Mouse (Mus musculus) hindbrain, embryonic 10.5 days (tissue): ENCODE data around the gene Dusp16. TPM values are rescaled to one million over a fixed set of nuclear protein-coding genes. Genes with fewer than 3 reads are reported as not detected.
"Not testable (repeated sequence)": the region's sequence is repeated elsewhere in the genome, so short reads cannot be mapped to it uniquely, and the experiment has no call there.

ENCODE experiments used
- DNase-seq: peaks from one replicate; pipeline ENCODE4 v3.0.0-alpha.2; 2017; ENCODE audit warnings: low spot score
- H3K27ac ChIP-seq: fragments of 300-500 bp; sonication (generic); 2 replicates; pipeline ENCODE4 v1.5.1; 2016; ENCODE audit warnings: mild to moderate bottlenecking, moderate library complexity
- H3K27me3 ChIP-seq: fragments of 300-500 bp; sonication (generic); 2 replicates; pipeline ENCODE4 v1.6.1; 2016; ENCODE audit warnings: mild to moderate bottlenecking; ENCODE audit not compliant: poor library complexity, insufficient read depth, severe bottlenecking
- H3K36me3 ChIP-seq: fragments of 300-500 bp; sonication (generic); 2 replicates; pipeline ENCODE4 v1.6.1; 2016; ENCODE audit warnings: mild to moderate bottlenecking, moderate library complexity
- H3K4me1 ChIP-seq: fragments of 300-500 bp; sonication (generic); replicated peaks from 2 replicates; pipeline ENCODE4 v1.6.1; 2016; ENCODE audit warnings: mild to moderate bottlenecking
- H3K4me3 ChIP-seq: fragments of 300-500 bp; sonication (generic); 2 replicates; pipeline ENCODE4 v1.5.1; 2016; ENCODE audit warnings: mild to moderate bottlenecking, moderate library complexity
- H3K9me3 ChIP-seq: fragments of 300-500 bp; sonication (generic); 2 replicates; pipeline ENCODE4 v1.6.1; 2016; ENCODE audit warnings: mild to moderate bottlenecking, moderate library complexity
- WGBS: fragments of 180-500 bp; shearing (Covaris S2); methylation state at CpG from one replicate; pipeline ENCODE4 v1.1.7; 2016; 5-methylcytosine and 5-hydroxymethylcytosine counted together
- polyA plus RNA-seq: library from polyadenylated mRNA; unstranded; fragments of >200 nt; fragmentation: Nextera tagmentation; extraction: Ambion mirVana; gene quantifications from 2 replicates; pipeline ENCODE4 v1.2.1, GENCODE M21; 2016

The Dusp16 gene
- polyA plus RNA-seq, 1 experiment from 2014 or later: 13.8 TPM

DNA sequence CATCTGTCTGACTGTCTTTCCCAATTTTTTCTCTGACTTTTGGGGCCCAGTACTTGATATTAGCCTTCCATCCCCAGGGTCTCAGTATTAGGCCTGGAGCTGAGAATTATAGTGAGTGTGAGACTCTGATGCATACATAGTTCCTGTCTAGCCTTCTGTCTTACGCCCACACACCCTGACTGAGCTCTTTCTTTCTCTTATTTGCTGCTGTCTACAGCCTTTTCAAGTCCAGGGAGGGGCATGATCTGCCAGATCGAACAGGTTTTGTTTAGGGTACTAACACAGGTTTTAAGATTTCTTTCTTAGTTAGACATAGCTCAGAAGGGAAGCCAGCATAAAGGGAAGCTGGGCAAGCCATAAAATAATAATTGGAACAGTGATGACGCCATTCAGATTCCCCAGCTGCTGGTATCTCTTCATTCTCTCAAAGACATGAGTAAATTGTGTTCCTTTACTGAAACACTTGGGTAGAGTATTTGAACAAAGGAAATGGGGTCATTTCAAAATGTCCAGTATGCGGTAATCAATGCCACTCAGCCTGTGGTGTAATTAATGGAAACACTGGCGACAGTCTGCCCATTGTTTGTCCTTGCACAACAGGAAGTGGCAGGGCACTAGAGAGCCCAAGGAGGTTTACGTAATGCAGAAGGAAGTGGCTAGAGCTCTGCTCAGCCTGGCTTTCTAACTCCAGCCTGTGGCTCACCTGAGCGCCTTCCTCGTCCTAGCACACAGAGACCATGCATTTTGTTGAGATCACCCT, 91.8 kb downstream of the Dusp16 start:
- no peak for DNase-seq
- Histone ChIP-seq H3K27me3 (no peaks in the 10 kb centered on the region), H3K36me3 (no peaks in the 10 kb centered on the region), H3K4me1 (0 out of 2 replicates have a peak, but pooled peaks cover 6% of the 10 kb centered on the region), H3K9me3 (no peaks in the 10 kb centered on the region), H3K27ac (no peak overlapping the region), H3K4me3 (no peak overlapping the region)
- 72% methylated on average over 8 of the region's 8 CpGs for WGBS

DNA sequence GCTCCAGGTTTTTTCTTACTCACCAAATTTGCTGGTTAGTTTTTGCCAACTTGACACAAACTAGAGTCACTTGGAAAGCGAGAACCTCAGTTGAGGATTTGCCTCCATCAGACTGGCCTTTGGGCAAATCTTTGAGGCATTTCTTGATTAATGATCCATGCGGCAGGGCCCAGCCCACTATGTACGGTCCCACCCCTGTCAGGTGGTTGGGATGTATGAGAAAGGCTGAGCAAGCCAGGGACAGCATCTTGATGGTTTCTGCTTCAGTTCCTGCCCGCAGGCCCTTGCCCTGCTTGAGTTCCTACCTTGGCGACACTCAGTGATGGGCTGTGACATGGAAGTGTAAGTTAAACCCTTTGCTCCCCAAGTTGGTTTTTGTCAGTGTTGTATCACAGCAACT, 94.2 kb downstream of the Dusp16 start:
- Histone ChIP-seq H3K27ac (no peak overlapping the region), H3K4me1 (0 out of 2 replicates have a peak, but pooled peaks cover 6% of the 10 kb centered on the region), H3K9me3 (no peaks in the 10 kb centered on the region), H3K36me3 (no peaks in the 10 kb centered on the region), H3K4me3 (no peak overlapping the region), H3K27me3 (no peaks in the 10 kb centered on the region)
- DNase-seq: no peak
- 90% methylated on average over 5 of the region's 5 CpGs for WGBS

- WGBS: 91% methylated on average over 2 of the region's 2 CpGs
- no peak overlapping the region for H3K4me3 ChIP-seq
- DNase-seq: no peak
- H3K36me3 ChIP-seq: no peaks in the 10 kb centered on the region
- 0 out of 2 replicates have a peak, but pooled peaks cover 6% of the 10 kb centered on the region for H3K4me1 ChIP-seq
- no peaks in the 10 kb centered on the region for H3K27me3 ChIP-seq
- no peak overlapping the region for H3K27ac ChIP-seq
- no peaks in the 10 kb centered on the region for H3K9me3 ChIP-seq
Measured at GRCm38 (mm10) chr6:134696554-134696953, 95.9 kb downstream of the Dusp16 start.

DNA sequence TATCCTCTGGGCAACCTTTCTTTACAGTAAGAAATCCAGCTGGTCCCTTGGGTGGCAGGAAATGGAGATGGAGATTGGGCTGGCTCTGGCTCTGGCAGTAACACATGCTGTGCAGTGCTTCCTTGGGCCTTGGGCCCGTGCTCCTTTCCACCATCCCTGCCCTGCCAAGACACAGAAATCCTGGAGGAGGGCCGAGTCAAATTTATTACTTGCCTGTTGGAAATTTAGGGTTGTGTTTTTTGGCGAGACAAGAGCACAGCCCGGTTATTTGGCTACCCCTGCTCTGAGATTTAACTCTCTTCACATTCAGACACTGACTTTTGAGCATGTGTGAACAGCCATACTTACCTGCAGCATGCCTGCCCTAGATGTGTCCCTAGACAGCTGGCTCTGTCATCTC, 96.3 kb downstream of the Dusp16 start:
- no peaks in the 10 kb centered on the region for H3K27me3 ChIP-seq
- H3K4me3 ChIP-seq: no peak overlapping the region
- no peaks in the 10 kb centered on the region for H3K9me3 ChIP-seq
- H3K36me3 ChIP-seq: no peaks in the 10 kb centered on the region
- no peak for DNase-seq
- no peak overlapping the region for H3K27ac ChIP-seq
- H3K4me1 ChIP-seq: 0 out of 2 replicates have a peak, but pooled peaks cover 6% of the 10 kb centered on the region
- 77% methylated on average over 4 of the region's 4 CpGs for WGBS

GRCm38 (mm10) chr6:134695625-134696024, 96.8 kb downstream of the Dusp16 start:
- Histone ChIP-seq H3K27me3 (no peaks in the 10 kb centered on the region), H3K27ac (no peak overlapping the region), H3K9me3 (no peaks in the 10 kb centered on the region), H3K4me3 (no peak overlapping the region), H3K4me1 (0 out of 2 replicates have a peak, but pooled peaks cover 2% of the 10 kb centered on the region), H3K36me3 (no peaks in the 10 kb centered on the region)
- 85% methylated on average over 3 of the region's 3 CpGs for WGBS
- no peak for DNase-seq

GRCm38 (mm10) chr6:134694988-134695387, 97.4 kb downstream of the Dusp16 start:
- 99% methylated on average over 3 of the region's 3 CpGs for WGBS

GRCm38 (mm10) chr6:134694498-134694897, 97.9 kb downstream of the Dusp16 start:
- Histone ChIP-seq H3K9me3 (no peaks in the 10 kb centered on the region), H3K27me3 (no peaks in the 10 kb centered on the region), H3K4me1 (no peaks in the 10 kb centered on the region), H3K36me3 (no peaks in the 10 kb centered on the region), H3K4me3 (no peak overlapping the region), H3K27ac (no peak overlapping the region)
- WGBS: 90% methylated on average over 6 of the region's 6 CpGs
- no peak for DNase-seq

More at GRCm38 (mm10) chr6:134694988-134695387, 97.4 kb downstream of the Dusp16 start:
- no peaks in the 10 kb centered on the region for H3K27me3 ChIP-seq
- no peak for DNase-seq
- no peak overlapping the region for H3K27ac ChIP-seq
- no peak overlapping the region for H3K4me3 ChIP-seq
- no peaks in the 10 kb centered on the region for H3K36me3 ChIP-seq
- H3K4me1 ChIP-seq: no peaks in the 10 kb centered on the region
- no peaks in the 10 kb centered on the region for H3K9me3 ChIP-seq

GRCm38 (mm10) chr6:134685515-134685914, 106.9 kb downstream of the Dusp16 start:
- no peak overlapping the region for H3K4me3 ChIP-seq
- 88% methylated on average over 6 of the region's 6 CpGs for WGBS
- no peak for DNase-seq
- no peaks in the 10 kb centered on the region for H3K9me3 ChIP-seq
- H3K27me3 ChIP-seq: no peaks in the 10 kb centered on the region
- no peaks in the 10 kb centered on the region; the same call in 1 of the 2 replicates for H3K4me1 ChIP-seq
- no peaks in the 10 kb centered on the region for H3K36me3 ChIP-seq
- no peak overlapping the region for H3K27ac ChIP-seq

- Histone ChIP-seq H3K27ac (no peak overlapping the region), H3K4me1 (no peaks in the 10 kb centered on the region; the same call in 1 of the 2 replicates), H3K36me3 (no peaks in the 10 kb centered on the region), H3K4me3 (no peak overlapping the region), H3K27me3 (no peaks in the 10 kb centered on the region), H3K9me3 (no peaks in the 10 kb centered on the region)
- 70% methylated on average over 2 of the region's 2 CpGs for WGBS
- no peak for DNase-seq
Measured at GRCm38 (mm10) chr6:134685040-134685439, 107.4 kb downstream of the Dusp16 start.

DNA sequence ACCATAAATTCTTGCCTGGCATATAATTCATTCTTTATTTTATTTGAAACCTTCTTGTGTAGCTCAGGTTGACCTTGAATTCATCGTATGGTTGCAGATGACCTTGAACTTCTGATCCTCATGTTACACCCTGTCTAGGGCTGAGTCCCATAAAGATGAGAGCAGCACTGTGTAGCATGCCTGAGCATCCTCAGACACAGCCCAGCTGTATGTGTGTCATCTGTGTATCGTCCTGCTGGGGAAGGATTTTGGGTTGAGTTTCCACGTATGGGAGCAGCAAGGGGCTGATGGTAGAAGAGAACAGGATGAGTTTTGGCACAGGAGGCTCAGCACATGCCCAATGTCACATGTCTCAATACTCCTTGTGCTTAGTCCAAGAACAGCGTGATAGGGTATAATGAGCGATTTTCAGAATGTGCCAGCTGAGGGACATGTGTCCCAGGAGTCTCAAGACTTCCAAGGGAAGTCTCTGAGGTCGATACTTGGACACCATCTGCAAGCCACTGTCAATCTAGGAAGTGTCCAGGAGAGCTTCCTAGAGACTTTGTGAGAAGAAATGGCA, 108.0 kb downstream of the Dusp16 start:
- 86% methylated on average over 6 of the region's 6 CpGs for WGBS

DNA sequence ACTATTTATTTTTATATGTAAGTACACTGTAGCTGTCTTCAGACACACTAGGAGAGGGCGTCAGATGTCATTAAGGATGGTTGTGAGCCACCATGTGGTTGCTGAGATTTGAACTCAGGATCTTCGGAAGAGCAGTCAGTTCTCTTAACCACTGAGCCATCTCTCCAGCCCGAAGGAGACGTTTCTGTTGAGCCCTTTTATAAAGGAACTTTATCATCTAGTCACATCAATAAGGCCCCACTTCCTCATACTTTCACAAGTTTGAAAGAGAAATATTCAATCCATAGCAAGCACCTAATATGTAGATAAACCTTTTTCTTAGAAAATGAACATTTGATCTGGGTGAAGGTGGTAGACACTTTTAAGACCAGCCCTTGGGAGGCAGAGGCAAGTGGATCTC, 113.1 kb downstream of the Dusp16 start:
- not testable (repeated sequence) for H3K4me3 ChIP-seq, H3K27ac ChIP-seq, H3K4me1 ChIP-seq, H3K9me3 ChIP-seq, H3K27me3 ChIP-seq, H3K36me3 ChIP-seq, DNase-seq
- WGBS: 91% methylated on average over 4 of the region's 4 CpGs

More for the DNA sequence above, 108.0 kb downstream of the Dusp16 start:
- Histone ChIP-seq H3K27me3 (no peaks in the 10 kb centered on the region), H3K9me3 (no peaks in the 10 kb centered on the region), H3K4me1 (no peaks in the 10 kb centered on the region; the same call in 1 of the 2 replicates), H3K4me3 (no peak overlapping the region), H3K36me3 (no peaks in the 10 kb centered on the region), H3K27ac (no peak overlapping the region)
- DNase-seq: no peak

- Histone ChIP-seq H3K4me3 (no peak overlapping the region), H3K27me3 (no peaks in the 10 kb centered on the region), H3K9me3 (no peaks in the 10 kb centered on the region), H3K4me1 (no peaks in the 10 kb centered on the region), H3K36me3 (no peaks in the 10 kb centered on the region), H3K27ac (no peak overlapping the region)
- no peak for DNase-seq
- WGBS: 90% methylated on average over 3 of the region's 3 CpGs
Measured at GRCm38 (mm10) chr6:134678037-134678436, 114.4 kb downstream of the Dusp16 start.

GRCm38 (mm10) chr6:134677504-134677903, 114.9 kb downstream of the Dusp16 start:
- no peak for DNase-seq
- Histone ChIP-seq H3K27ac (no peak overlapping the region), H3K4me3 (no peak overlapping the region), H3K4me1 (no peaks in the 10 kb centered on the region), H3K9me3 (no peaks in the 10 kb centered on the region), H3K27me3 (no peaks in the 10 kb centered on the region), H3K36me3 (no peaks in the 10 kb centered on the region)
- 91% methylated on average over 4 of the region's 4 CpGs for WGBS
